Mouse (Mus musculus) common myeloid progenitor, adult 5-6 weeks (primary cell): Measurements from ENCODE around the gene Vmn1r61. TPM values are rescaled to one million over a fixed set of nuclear protein-coding genes. Genes with fewer than 3 reads are reported as not detected.

Experiments
- ATAC-seq: replicated peaks from 2 replicates; pipeline ENCODE4 v1.8.0; 2016; ENCODE audit warnings: low read depth, mild to moderate bottlenecking, moderate TSS enrichment, inconsistent platforms; ENCODE audit not compliant: poor library complexity, severe bottlenecking
- total RNA-seq: library from RNA; stranded (forward); fragments of 200-1000, 187-1606 nt; gene quantifications from 2 replicates; pipeline ENCODE4 v1.2.3, GENCODE M21; 2017

Vmn1r61 gene
- not detected in 2 replicates for total RNA-seq

DNA sequence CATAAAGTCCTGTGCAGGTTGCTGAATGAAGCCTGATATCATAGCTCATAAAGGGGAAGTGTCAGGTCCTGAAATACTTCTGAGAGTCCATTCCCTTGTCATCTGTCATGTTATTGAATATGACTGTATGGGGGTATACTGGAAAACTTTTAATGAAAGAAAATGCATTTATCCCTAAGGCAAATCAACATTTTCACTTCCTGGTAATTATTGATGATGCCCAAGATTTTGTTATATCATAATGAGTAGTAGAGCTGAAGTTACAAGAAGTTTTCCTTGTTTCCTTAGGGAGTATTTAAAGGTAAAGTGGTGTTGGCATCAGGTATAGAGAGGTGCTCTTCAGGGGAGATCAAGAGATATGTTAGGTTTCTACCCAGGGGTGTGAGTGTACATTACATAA lies at the start of gene Vmn1r61:
Vmn1r61 (minus strand) TSS at position 101 of the 400 bp plus-strand sequence.
- no peak for ATAC-seq

Other genes with a start within 250 kb of the Vmn1r61 start
- gene Vmn1r58, start 199.9 kb downstream of the Vmn1r61 start, total RNA-seq: not detected in 2 replicates
- not detected in 2 replicates for gene Vmn1r59, start 156.5 kb downstream of the Vmn1r61 start, total RNA-seq
- not detected in 2 replicates for gene Vmn2r28, start 119.3 kb downstream of the Vmn1r61 start, total RNA-seq
- gene Vmn1r60, start 66.0 kb downstream of the Vmn1r61 start, total RNA-seq: not detected in 2 replicates
- gene Vmn1r62, start 60.3 kb upstream of the Vmn1r61 start, total RNA-seq: not detected in 2 replicates
- gene Vmn1r63, start 192.2 kb upstream of the Vmn1r61 start, total RNA-seq: not detected in 2 replicates